Mouse (Mus musculus): Measurements from ENCODE around the gene Tmem248.

GRCm38 (mm10) chr5:130278011-130278472 is 61.2 kb downstream of the Tmem248 start:
- TF ChIP-seq CTCF (IDR thresholded peaks at IDR 0.05; ENCODE audit: control insufficient read depth, insufficient read depth, low read length) (no peak), POLR2A (IDR thresholded peaks at IDR 0.05; ENCODE audit: borderline replicate concordance, control insufficient read depth, low read depth, low read length) (no peak)

Measured in bone marrow, adult 2 months (tissue).